Mouse (Mus musculus) testis, adult 2 months (tissue): ENCODE measurements around the gene Cdk15.

Experiments
- CTCF ChIP-seq: fragments of 200-500 bp; IDR thresholded peaks from 2 replicates; pipeline ENCODE4 v1.5.1; 2012; ENCODE audit warnings: low read depth, mild to moderate bottlenecking, inconsistent platforms, low read length, moderate library complexity; ENCODE audit not compliant: control insufficient read depth, insufficient read depth, insufficient replicate concordance
- POLR2A ChIP-seq: fragments of 200-500 bp; IDR thresholded peaks from 2 replicates; pipeline ENCODE4 v1.6.1; 2012; ENCODE audit warnings: low read depth, mild to moderate bottlenecking, inconsistent platforms, low read length, moderate library complexity; ENCODE audit not compliant: control insufficient read depth

- TF ChIP-seq CTCF (no peak), POLR2A (no peak)
These were observed 27.5 kb upstream of the Cdk15 start for GRCm38 (mm10) chr1:59229187-59229586.
